Mouse (Mus musculus) intestine, embryonic 16.5 days (tissue): ENCODE measurements at regions not wholly inside any gene's neighbourhood (a gene's known extent, or its start where the extent isn't known, plus 50 kb on each side); places are given as distances from the start of the nearest gene placed in this dataset.

Experiments used
- ATAC-seq: fragments of 200-750 bp; cut with Nextera tagmentation; 2 replicates; pipeline ENCODE4 v1.8.0; 2017; ENCODE audit warnings: moderate TSS enrichment, moderate library complexity
- H3K27ac ChIP-seq: fragments of 300-500 bp; sonication (generic); 2 replicates; pipeline ENCODE4 v1.5.1; 2014; ENCODE audit warnings: mild to moderate bottlenecking, low read length
- H3K27me3 ChIP-seq: fragments of 300-500 bp; sonication (generic); replicated peaks from 2 replicates; pipeline ENCODE4 v1.6.1; 2014; ENCODE audit warnings: low read length, control low read depth, mixed read lengths; ENCODE audit not compliant: control insufficient read depth, insufficient read depth
- H3K36me3 ChIP-seq: fragments of 300-500 bp; sonication (generic); 2 replicates; pipeline ENCODE4 v1.6.1; 2014; ENCODE audit warnings: low read length, control low read depth; ENCODE audit not compliant: control insufficient read depth, insufficient read depth
- H3K4me1 ChIP-seq: fragments of 300-500 bp; sonication (generic); 2 replicates; pipeline ENCODE4 v1.6.1; 2014; ENCODE audit warnings: low read length, control low read depth, mixed read lengths; ENCODE audit not compliant: control insufficient read depth, insufficient read depth
- H3K4me2 ChIP-seq: fragments of 300-500 bp; sonication (generic); 2 replicates; pipeline ENCODE4 v1.6.1; 2014; ENCODE audit warnings: low read depth, low read length, control low read depth
- H3K4me3 ChIP-seq: fragments of 300-500 bp; sonication (generic); 2 replicates; pipeline ENCODE4 v1.5.1; 2014; ENCODE audit warnings: mild to moderate bottlenecking, low read length
- H3K9ac ChIP-seq: fragments of 300-500 bp; sonication (generic); 2 replicates; pipeline ENCODE4 v1.6.1; 2014; ENCODE audit warnings: low read depth, low read length
- H3K9me3 ChIP-seq: fragments of 300-500 bp; sonication (generic); 2 replicates; pipeline ENCODE4 v1.6.1; 2016; ENCODE audit warnings: low read length, control low read depth; ENCODE audit not compliant: control insufficient read depth
- WGBS: fragments of 180-500 bp; shearing (Covaris S2); extraction: QIAGEN DNeasy Blood & Tissue Kit; methylation state at CpG from one replicate; pipeline ENCODE4 v1.1.7; 2014; 5-methylcytosine and 5-hydroxymethylcytosine counted together

DNA sequence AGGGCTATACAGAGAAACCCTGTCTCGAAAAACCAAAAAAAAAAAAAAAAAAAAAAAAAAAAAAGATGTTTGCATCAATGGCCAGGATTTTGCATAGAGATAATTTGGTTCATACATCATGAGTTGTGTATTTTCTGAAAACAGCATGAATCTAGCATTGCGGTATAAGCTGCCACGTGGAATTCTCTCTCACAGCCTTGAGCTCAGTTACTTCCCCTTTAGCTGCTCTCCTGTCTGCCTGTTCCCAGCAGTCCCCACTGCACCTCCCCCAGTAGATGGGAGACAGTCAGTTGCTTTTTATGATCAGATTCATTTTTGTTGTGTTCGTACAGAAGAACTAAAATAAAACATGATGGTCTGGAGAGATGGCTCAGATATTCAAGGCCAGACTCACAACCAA lies 170.7 kb downstream of the Gja1 start:
- Histone ChIP-seq H3K4me2 (no peak overlapping the region), H3K27ac (no peak overlapping the region), H3K4me3 (no peak overlapping the region), H3K27me3 (no peaks in the 10 kb centered on the region), H3K9me3 (no peaks in the 10 kb centered on the region), H3K9ac (no peak overlapping the region), H3K36me3 (no peaks in the 10 kb centered on the region), H3K4me1 (no peaks in the 10 kb centered on the region)
- ATAC-seq: no peak
- WGBS: 75% methylated on average over 3 of the region's 4 CpGs

DNA sequence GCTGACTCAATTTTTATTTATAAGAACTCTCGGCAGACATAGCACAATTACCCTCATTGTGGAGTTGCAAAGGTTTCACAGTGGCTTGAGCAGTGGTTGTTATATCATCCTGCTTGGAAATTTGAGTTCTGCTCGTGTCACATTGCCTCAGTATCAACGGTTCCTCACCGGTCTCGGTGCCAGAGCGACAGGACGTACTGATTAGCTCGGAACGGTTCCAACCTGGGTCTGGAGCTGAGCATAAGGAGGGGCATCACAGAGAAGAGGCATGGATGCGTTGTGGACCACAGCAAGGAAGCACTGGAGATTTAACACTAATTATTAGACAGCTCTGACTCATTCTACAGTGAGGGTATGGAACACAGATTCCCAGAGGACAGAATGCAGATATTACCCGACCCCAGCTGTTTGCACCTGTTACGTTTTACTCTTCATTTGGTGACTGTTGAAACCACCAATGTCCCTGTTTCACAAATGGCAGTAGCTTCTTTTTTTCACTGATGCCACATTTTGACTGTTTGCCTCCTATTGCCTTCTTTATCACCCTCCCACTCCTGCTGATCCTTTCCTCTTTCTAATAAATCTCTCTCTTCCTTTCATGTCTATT lies 189.8 kb downstream of the Gja1 start:
- H3K9me3 ChIP-seq: no peaks in the 10 kb centered on the region
- ATAC-seq: no peak
- H3K4me1 ChIP-seq: no peaks in the 10 kb centered on the region
- H3K27ac ChIP-seq: no peak overlapping the region
- no peak overlapping the region for H3K4me2 ChIP-seq
- H3K36me3 ChIP-seq: no peaks in the 10 kb centered on the region
- H3K9ac ChIP-seq: no peak overlapping the region
- H3K4me3 ChIP-seq: no peak overlapping the region
- 91% methylated on average over 12 of the region's 12 CpGs for WGBS
- no peaks in the 10 kb centered on the region for H3K27me3 ChIP-seq

DNA sequence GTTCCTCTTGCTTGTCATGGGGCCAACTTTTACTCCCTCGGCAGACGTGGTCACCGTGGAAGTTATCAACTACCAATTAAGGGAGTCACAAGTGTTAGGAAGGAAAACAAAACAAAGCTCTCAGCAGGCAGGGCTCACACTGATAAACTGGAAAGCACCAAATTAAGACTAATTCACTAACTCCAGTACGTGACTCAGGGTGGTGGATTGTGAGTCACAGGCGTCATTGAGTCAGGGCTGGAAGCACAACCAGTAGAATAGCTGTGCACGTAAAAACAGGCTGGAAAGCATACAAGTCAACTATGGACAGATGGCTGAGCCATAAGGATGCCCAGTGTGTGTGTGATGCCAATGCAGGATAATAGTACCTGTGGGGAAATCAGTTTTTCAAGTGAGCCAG lies 204.9 kb downstream of the Gja1 start:
- no peaks in the 10 kb centered on the region for H3K36me3 ChIP-seq
- H3K27me3 ChIP-seq: no peaks in the 10 kb centered on the region
- H3K9me3 ChIP-seq: no peaks in the 10 kb centered on the region
- 61% methylated on average over 6 of the region's 6 CpGs for WGBS
- no peaks in the 10 kb centered on the region for H3K4me1 ChIP-seq
- no peak overlapping the region for H3K27ac ChIP-seq
- H3K4me2 ChIP-seq: no peak overlapping the region
- H3K9ac ChIP-seq: no peak overlapping the region
- no peak for ATAC-seq
- H3K4me3 ChIP-seq: no peak overlapping the region

DNA sequence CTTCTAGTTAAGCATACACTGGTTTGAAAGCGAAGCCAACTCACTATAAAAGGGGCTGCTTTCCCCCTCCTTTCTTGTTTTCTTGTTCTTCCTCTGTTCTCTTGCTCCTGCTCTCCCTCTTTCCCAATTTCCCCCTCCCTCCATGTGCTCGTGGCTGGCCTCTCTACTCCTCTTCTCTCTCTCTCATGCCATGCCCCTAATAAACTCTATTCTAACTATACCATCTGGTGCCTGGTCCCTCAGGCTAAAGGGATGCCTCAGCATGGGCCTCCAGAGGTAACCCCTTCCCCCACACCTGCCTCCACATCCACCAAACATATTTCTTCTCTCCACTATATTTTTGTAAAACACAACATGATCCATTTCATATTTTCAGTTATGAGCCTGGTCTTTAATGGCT lies 210.1 kb downstream of the Gja1 start:
- Histone ChIP-seq H3K27me3 (no peaks in the 10 kb centered on the region), H3K4me1 (no peaks in the 10 kb centered on the region), H3K4me2 (no peak overlapping the region), H3K36me3 (no peaks in the 10 kb centered on the region), H3K4me3 (no peak overlapping the region), H3K9me3 (no peaks in the 10 kb centered on the region), H3K9ac (no peak overlapping the region), H3K27ac (no peak overlapping the region)
- WGBS: 68% methylated on average over 2 of the region's 2 CpGs
- ATAC-seq: no peak

DNA sequence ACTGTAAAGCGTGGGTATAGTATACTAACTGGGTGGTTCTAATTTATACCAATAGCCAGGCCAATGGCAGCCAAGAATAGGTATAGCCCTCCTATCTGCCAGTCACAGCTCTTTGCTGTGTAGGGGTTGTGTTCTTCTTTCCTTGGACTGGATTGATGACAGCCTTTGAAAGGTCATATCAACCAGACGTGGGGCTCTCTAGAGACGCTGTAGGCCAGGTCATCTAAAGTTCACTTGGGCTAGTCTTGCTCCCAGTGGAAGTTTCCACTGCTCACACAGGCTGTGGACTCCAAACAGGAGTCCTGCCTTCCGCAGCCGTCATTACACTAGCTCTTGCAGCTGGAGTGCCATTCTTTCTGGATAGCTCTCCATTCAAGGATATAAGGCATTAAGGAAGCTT lies 220.3 kb downstream of the Gja1 start:
- Histone ChIP-seq H3K4me2 (no peak overlapping the region), H3K9me3 (no peaks in the 10 kb centered on the region), H3K4me1 (no peaks in the 10 kb centered on the region), H3K9ac (no peak overlapping the region), H3K4me3 (no peak overlapping the region), H3K27ac (no peak overlapping the region), H3K36me3 (no peaks in the 10 kb centered on the region), H3K27me3 (no peaks in the 10 kb centered on the region)
- no peak for ATAC-seq
- 57% methylated on average over 5 of the region's 5 CpGs for WGBS

DNA sequence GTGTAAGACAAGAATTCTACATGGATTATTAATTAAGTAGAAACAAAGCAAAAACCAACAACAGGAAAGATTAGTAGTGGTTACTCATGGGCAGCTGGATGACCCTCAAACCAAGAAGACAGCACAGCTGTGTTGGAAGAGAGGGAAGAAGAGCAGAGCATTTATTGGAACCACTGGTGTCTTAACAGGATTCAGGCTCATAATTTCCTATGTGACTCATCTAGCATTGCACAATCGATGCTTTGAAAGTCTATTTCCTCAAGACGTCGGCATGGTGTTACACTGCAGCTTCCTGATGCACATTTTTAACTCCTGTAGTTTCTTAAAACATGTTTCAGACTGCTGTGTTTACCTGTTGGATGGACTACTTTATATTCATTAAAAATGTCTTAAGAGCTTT lies 221.1 kb downstream of the Gja1 start:
- no peak for ATAC-seq
- Histone ChIP-seq H3K4me1 (no peaks in the 10 kb centered on the region), H3K4me2 (no peak overlapping the region), H3K4me3 (no peak overlapping the region), H3K27ac (no peak overlapping the region), H3K9ac (no peak overlapping the region), H3K9me3 (no peaks in the 10 kb centered on the region), H3K36me3 (no peaks in the 10 kb centered on the region), H3K27me3 (no peaks in the 10 kb centered on the region)
- WGBS: 49% methylated on average over 3 of the region's 3 CpGs

DNA sequence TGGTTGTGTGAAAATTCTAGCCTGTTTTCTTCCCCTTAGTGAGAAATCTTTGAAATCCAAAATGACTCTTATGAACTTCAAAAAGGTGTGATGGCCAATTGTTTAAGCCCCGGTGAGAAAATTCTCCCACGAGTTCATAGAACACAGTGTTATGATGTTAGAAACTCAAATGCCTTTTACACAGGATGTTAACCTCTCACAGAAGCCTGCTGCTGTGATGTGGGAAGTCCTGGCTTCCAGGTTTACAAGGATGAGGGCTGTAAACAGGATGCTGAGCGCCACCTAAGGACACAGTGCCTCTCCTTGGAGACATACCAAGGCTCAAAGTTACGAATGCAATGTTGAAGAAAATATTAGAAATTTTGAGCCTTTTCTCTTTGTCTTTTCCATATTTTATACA lies 222.8 kb downstream of the Gja1 start:
- ATAC-seq: no peak
- H3K4me2 ChIP-seq: no peak overlapping the region
- H3K9me3 ChIP-seq: no peaks in the 10 kb centered on the region
- no peak overlapping the region for H3K9ac ChIP-seq
- H3K36me3 ChIP-seq: no peaks in the 10 kb centered on the region
- no peaks in the 10 kb centered on the region for H3K4me1 ChIP-seq
- WGBS: 60% methylated on average over 4 of the region's 4 CpGs
- H3K27me3 ChIP-seq: no peaks in the 10 kb centered on the region
- no peak overlapping the region for H3K4me3 ChIP-seq
- no peak overlapping the region for H3K27ac ChIP-seq

DNA sequence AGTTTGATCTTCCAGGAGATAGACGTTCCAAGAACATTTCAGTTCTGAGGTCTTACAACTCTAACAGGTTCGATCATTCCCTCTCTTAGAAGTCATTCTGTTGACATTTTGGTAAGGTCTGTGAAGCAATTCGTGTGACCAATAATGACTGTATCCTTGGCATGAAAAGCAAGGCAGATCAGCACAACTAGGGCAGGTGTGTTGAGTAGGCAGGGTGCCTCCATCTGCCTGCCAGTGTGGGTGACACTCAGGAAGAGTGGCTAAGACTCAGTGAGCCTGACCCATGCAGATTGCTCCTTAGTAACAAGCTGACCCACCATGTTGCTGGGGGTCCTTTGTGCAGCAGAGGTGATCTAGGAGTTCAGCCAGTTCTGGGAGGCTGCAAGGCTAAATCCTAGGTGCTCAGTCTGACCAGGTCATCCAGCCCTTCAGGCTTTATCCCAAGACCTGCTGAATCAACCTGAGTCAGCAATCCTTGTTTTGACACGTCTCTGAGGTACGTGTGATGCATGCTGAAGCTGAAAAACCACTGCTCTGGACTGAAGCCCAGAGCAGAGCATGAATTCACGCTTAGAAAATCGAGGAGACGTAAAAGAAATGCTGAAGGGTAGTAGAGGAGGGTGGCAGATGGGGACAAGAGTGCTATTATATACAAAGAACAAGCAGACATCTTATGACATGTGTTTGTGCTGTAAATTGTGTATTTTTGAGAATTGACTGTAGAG lies 234.6 kb downstream of the Gja1 start:
- Histone ChIP-seq H3K36me3 (no peaks in the 10 kb centered on the region), H3K4me1 (no peaks in the 10 kb centered on the region), H3K27ac (no peak overlapping the region), H3K4me3 (no peak overlapping the region), H3K27me3 (no peaks in the 10 kb centered on the region), H3K4me2 (no peak overlapping the region), H3K9me3 (no peaks in the 10 kb centered on the region), H3K9ac (no peak overlapping the region)
- 79% methylated on average over 8 of the region's 8 CpGs for WGBS
- ATAC-seq: no peak

DNA sequence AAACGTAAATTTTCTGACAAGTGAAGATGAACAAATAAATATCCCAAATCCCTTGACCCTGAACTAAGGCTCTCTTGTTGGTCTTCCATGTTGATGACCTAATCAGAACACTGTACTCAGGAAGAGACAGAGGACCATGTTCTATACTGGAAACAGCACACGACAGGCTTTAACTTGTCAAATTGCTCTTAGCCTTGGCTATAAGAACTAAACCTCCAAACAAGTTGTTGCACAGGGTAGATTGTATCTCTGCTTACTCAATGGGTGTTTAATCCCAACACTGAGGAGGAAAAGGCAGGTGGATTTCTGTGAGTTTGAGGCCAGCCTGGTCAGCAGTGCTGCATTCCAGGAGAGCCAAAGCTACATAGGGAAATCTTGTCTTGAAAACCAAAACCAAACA lies 265.5 kb downstream of the Gja1 start:
- no peaks in the 10 kb centered on the region for H3K27me3 ChIP-seq
- no peaks in the 10 kb centered on the region for H3K36me3 ChIP-seq
- no peak overlapping the region for H3K27ac ChIP-seq
- 78% methylated on average over 2 of the region's 2 CpGs for WGBS
- no peak for ATAC-seq
- H3K4me2 ChIP-seq: no peak overlapping the region
- no peak overlapping the region for H3K9ac ChIP-seq
- H3K4me1 ChIP-seq: no peaks in the 10 kb centered on the region
- H3K4me3 ChIP-seq: no peak overlapping the region
- no peaks in the 10 kb centered on the region for H3K9me3 ChIP-seq
